Mouse (Mus musculus) intestine, embryonic 14.5 days (tissue): ENCODE measurements at regions not wholly inside any gene's neighbourhood (a gene's known extent, or its start where the extent isn't known, plus 50 kb on each side); places are given as distances from the start of the nearest gene placed in this dataset.

Experiments
- ATAC-seq: fragments of 200-750 bp; cut with Nextera tagmentation; replicated peaks from 2 replicates; pipeline ENCODE4 v1.8.0; 2017; ENCODE audit warnings: low read depth, moderate number of reproducible peaks, moderate TSS enrichment, moderate library complexity; ENCODE audit not compliant: low FRiP score, low TSS enrichment
- DNase-seq: peaks from one replicate; pipeline ENCODE4 v3.0.0-alpha.2; 2018; ENCODE audit warnings: low spot score
- H3K27ac ChIP-seq: fragments of 300-500 bp; sonication (generic); 2 replicates; pipeline ENCODE4 v1.5.1; 2014; ENCODE audit warnings: low read depth, mild to moderate bottlenecking, control low read depth
- H3K27me3 ChIP-seq: fragments of 300-500 bp; sonication (generic); replicated peaks from 2 replicates; pipeline ENCODE4 v1.6.1; 2014; ENCODE audit warnings: low read length, control low read depth; ENCODE audit not compliant: control insufficient read depth, insufficient read depth
- H3K36me3 ChIP-seq: fragments of 300-500 bp; sonication (generic); 2 replicates; pipeline ENCODE4 v1.6.1; 2014; ENCODE audit warnings: low read length, control low read depth; ENCODE audit not compliant: control insufficient read depth, insufficient read depth
- H3K4me1 ChIP-seq: fragments of 300-500 bp; sonication (generic); replicated peaks from 2 replicates; pipeline ENCODE4 v1.6.1; 2014; ENCODE audit warnings: low read length, control low read depth, mixed read lengths; ENCODE audit not compliant: control insufficient read depth, insufficient read depth
- H3K4me2 ChIP-seq: fragments of 300-500 bp; sonication (generic); 2 replicates; pipeline ENCODE4 v1.6.1; 2014; ENCODE audit warnings: low read length
- H3K4me3 ChIP-seq: fragments of 300-500 bp; sonication (generic); 2 replicates; pipeline ENCODE4 v1.5.1; 2014; ENCODE audit warnings: low read depth, low read length, control low read depth, mixed read lengths
- H3K9ac ChIP-seq: fragments of 300-500 bp; sonication (generic); 2 replicates; pipeline ENCODE4 v1.6.1; 2014; ENCODE audit warnings: mild to moderate bottlenecking, low read length
- H3K9me3 ChIP-seq: fragments of 300-500 bp; sonication (generic); 2 replicates; pipeline ENCODE4 v1.6.1; 2016; ENCODE audit warnings: low read length, control low read depth; ENCODE audit not compliant: control insufficient read depth
- WGBS: fragments of 180-500 bp; shearing (Covaris S2); extraction: QIAGEN DNeasy Blood & Tissue Kit; methylation state at CpG from one replicate; pipeline ENCODE4 v1.1.7; 2014; 5-methylcytosine and 5-hydroxymethylcytosine counted together

GRCm38 (mm10) chr6:117271562-117272226 is 103.4 kb downstream of the Cxcl12 start:
- DNase-seq (peak; percentile 37), ATAC-seq (no peak)
- Histone ChIP-seq H3K4me2 (no peak overlapping the region), H3K4me3 (no peak overlapping the region), H3K4me1 (no peaks in the 10 kb centered on the region), H3K27me3 (no peaks in the 10 kb centered on the region), H3K27ac (no peak overlapping the region), H3K36me3 (no peaks in the 10 kb centered on the region), H3K9ac (no peak overlapping the region; the same call in 1 of the 2 replicates), H3K9me3 (no peaks in the 10 kb centered on the region)
- WGBS: 71% methylated on average over 12 of the region's 12 CpGs

GRCm38 (mm10) chr6:117272227-117272955 is 104.1 kb downstream of the Cxcl12 start:
- Histone ChIP-seq H3K36me3 (no peaks in the 10 kb centered on the region), H3K9ac (no peak overlapping the region), H3K27me3 (no peaks in the 10 kb centered on the region), H3K4me3 (no peak overlapping the region), H3K4me1 (no peaks in the 10 kb centered on the region), H3K4me2 (no peak overlapping the region), H3K9me3 (no peaks in the 10 kb centered on the region), H3K27ac (no peak overlapping the region)
- DNase-seq (no peak), ATAC-seq (no peak)
- 76% methylated on average over 9 of the region's 9 CpGs for WGBS

GRCm38 (mm10) chr6:117275915-117276314 is 107.6 kb downstream of the Cxcl12 start:
- WGBS: 89% methylated on average over 5 of the region's 5 CpGs
- DNase-seq: no peak

GRCm38 (mm10) chr6:117276850-117277249 is 108.5 kb downstream of the Cxcl12 start:
- no peaks in the 10 kb centered on the region for H3K36me3 ChIP-seq
- DNase-seq (no peak), ATAC-seq (no peak)
- WGBS: 49% methylated on average over 3 of the region's 3 CpGs
- H3K4me1 ChIP-seq: peaks cover 4% of the 10 kb centered on the region
- H3K27me3 ChIP-seq: no peaks in the 10 kb centered on the region
- no peaks in the 10 kb centered on the region for H3K9me3 ChIP-seq
- H3K27ac ChIP-seq: no peak overlapping the region
- no peak overlapping the region for H3K4me3 ChIP-seq
- no peak overlapping the region for H3K9ac ChIP-seq
- no peak overlapping the region for H3K4me2 ChIP-seq

More at GRCm38 (mm10) chr6:117275915-117276314, 107.6 kb downstream of the Cxcl12 start:
- Histone ChIP-seq H3K9me3 (no peaks in the 10 kb centered on the region), H3K27me3 (no peaks in the 10 kb centered on the region), H3K4me1 (peaks cover 4% of the 10 kb centered on the region), H3K4me2 (no peak overlapping the region), H3K36me3 (no peaks in the 10 kb centered on the region), H3K9ac (no peak overlapping the region), H3K4me3 (no peak overlapping the region), H3K27ac (no peak overlapping the region)
- ATAC-seq: no peak

- H3K9me3 ChIP-seq: no peaks in the 10 kb centered on the region
- ATAC-seq: no peak
- peaks cover 4% of the 10 kb centered on the region for H3K4me1 ChIP-seq
- H3K27me3 ChIP-seq: no peaks in the 10 kb centered on the region
- no peak overlapping the region for H3K4me3 ChIP-seq
- H3K9ac ChIP-seq: no peak overlapping the region
- H3K36me3 ChIP-seq: no peaks in the 10 kb centered on the region
- H3K27ac ChIP-seq: no peak overlapping the region
- no peak for DNase-seq
- H3K4me2 ChIP-seq: no peak overlapping the region
Observed at GRCm38 (mm10) chr6:117279297-117279696, 111.0 kb downstream of the Cxcl12 start.

- DNase-seq (no peak), ATAC-seq (no peak)
- Histone ChIP-seq H3K4me1 (peaks cover 4% of the 10 kb centered on the region), H3K36me3 (no peaks in the 10 kb centered on the region), H3K9me3 (no peaks in the 10 kb centered on the region), H3K27ac (no peak overlapping the region), H3K9ac (no peak overlapping the region), H3K4me2 (no peak overlapping the region), H3K27me3 (no peaks in the 10 kb centered on the region), H3K4me3 (no peak overlapping the region)
- 37% methylated on average over 14 of the region's 14 CpGs for WGBS
Observed at GRCm38 (mm10) chr6:117279786-117280411, 111.6 kb downstream of the Cxcl12 start.

- H3K36me3 ChIP-seq: no peaks in the 10 kb centered on the region
- H3K4me1 ChIP-seq: peaks cover 4% of the 10 kb centered on the region
- ATAC-seq (no peak), DNase-seq (no peak)
- H3K27me3 ChIP-seq: no peaks in the 10 kb centered on the region
- no peak overlapping the region for H3K4me2 ChIP-seq
- no peak overlapping the region for H3K4me3 ChIP-seq
- H3K9ac ChIP-seq: no peak overlapping the region
- WGBS: 81% methylated on average over 3 of the region's 3 CpGs
- no peak overlapping the region for H3K27ac ChIP-seq
- H3K9me3 ChIP-seq: no peaks in the 10 kb centered on the region
Observed at GRCm38 (mm10) chr6:117280911-117281310, 112.6 kb downstream of the Cxcl12 start.

- Histone ChIP-seq H3K4me3 (no peak overlapping the region), H3K9me3 (no peaks in the 10 kb centered on the region), H3K27me3 (no peaks in the 10 kb centered on the region), H3K27ac (no peak overlapping the region), H3K9ac (no peak overlapping the region), H3K4me2 (no peak overlapping the region), H3K36me3 (no peaks in the 10 kb centered on the region), H3K4me1 (peaks cover 4% of the 10 kb centered on the region)
- WGBS: 82% methylated on average over 3 of the region's 3 CpGs
- ATAC-seq (no peak), DNase-seq (no peak)
Observed at GRCm38 (mm10) chr6:117283616-117284015, 115.3 kb downstream of the Cxcl12 start.
